Mouse (Mus musculus) inflammation-experienced regulatory T-cells, adult 6 months (primary cell): ENCODE data around the gene Vmn1r188. TPM values are rescaled to one million over a fixed set of nuclear protein-coding genes. Genes with fewer than 3 reads are reported as not detected.
"Not testable (repeated sequence)": the region's sequence is repeated elsewhere in the genome, so short reads cannot be mapped to it uniquely, and the experiment has no call there.

Source experiments
- ATAC-seq: one replicate; pipeline ENCODE4 v1.8.0; 2017
- polyA plus RNA-seq, 3 experiments: library from polyadenylated mRNA; unstranded; fragments of 100-300 nt; shearing (Covaris generic); gene quantifications; one replicate each; pipeline ENCODE4 v1.2.1; 2017

Gene Vmn1r188
- polyA plus RNA-seq, 3 experiments from 2014 or later = 0.07 TPM; not detected in 2

- ATAC-seq = peak; percentile 35
These were observed 34.4 kb upstream of the Vmn1r188 start for GRCm38 (mm10) chr13:22049737-22050440.

- peak; percentile 91 for ATAC-seq
These were observed 33.4 kb upstream of the Vmn1r188 start for GRCm38 (mm10) chr13:22050591-22051522.

GRCm38 (mm10) chr13:22051523-22051859, 32.7 kb upstream of the Vmn1r188 start:
- no peak for ATAC-seq

- no peak for ATAC-seq
These were observed 30.5 kb upstream of the Vmn1r188 start for GRCm38 (mm10) chr13:22053754-22054153.

GRCm38 (mm10) chr13:22061422-22061821, 22.8 kb upstream of the Vmn1r188 start:
- no peak for ATAC-seq

- ATAC-seq = no peak
These were observed 20.8 kb upstream of the Vmn1r188 start for GRCm38 (mm10) chr13:22063468-22063867.

- ATAC-seq = not testable (repeated sequence)
These were observed 21.5 kb downstream of the Vmn1r188 start, which contains the start of gene Vmn1r189 for GRCm38 (mm10) chr13:22105724-22106123. Gene Vmn1r189 (minus strand): TSS chr13:22105824.

- ATAC-seq = not testable (repeated sequence)
These were observed 52.5 kb downstream of the Vmn1r188 start for GRCm38 (mm10) chr13:22136495-22137293.

Other genes with a start within 250 kb of the Vmn1r188 start
- not detected for gene Zfp184, start 139.3 kb upstream of the Vmn1r188 start, polyA plus RNA-seq
- not detected for gene Pom121l2, start 103.2 kb upstream of the Vmn1r188 start, polyA plus RNA-seq
- 1 to 10 TPM in 1 of 3 experiments, under 1 TPM in 1, not detected in 1; 0.24 to 1.2 TPM for gene Prss16, start 74.7 kb upstream of the Vmn1r188 start, polyA plus RNA-seq
- 100 to 1,000 TPM in 1 of 3 experiments, 10 to 100 TPM in 1, not detected in 1; 52.3 to 507 TPM for gene Hist1h2ah, start 48.9 kb upstream of the Vmn1r188 start, polyA plus RNA-seq
- gene Hist1h2bk, start 48.6 kb upstream of the Vmn1r188 start, polyA plus RNA-seq = 1 to 10 TPM in 2 of 3 experiments, not detected in 1; 2.2 to 9.9 TPM
- gene Hist1h4i, start 43.1 kb upstream of the Vmn1r188 start, polyA plus RNA-seq = 10 to 100 TPM in 1 of 3 experiments, 1 to 10 TPM in 2; 4.1 to 18.5 (median 6.5) TPM
- gene Hist1h2ag, start 41.5 kb upstream of the Vmn1r188 start, polyA plus RNA-seq = 1 to 10 TPM in 2 of 3 experiments, not detected in 1; 3.9 to 4.5 TPM
- gene Hist1h2bj, start 41.2 kb upstream of the Vmn1r188 start, polyA plus RNA-seq = 10 to 100 TPM in 1 of 3 experiments, 1 to 10 TPM in 2; 1.8 to 10.3 (median 6.6) TPM
- not detected for gene Vmn1r189, start 21.4 kb downstream of the Vmn1r188 start, polyA plus RNA-seq
- gene Vmn1r191, start 99.5 kb downstream of the Vmn1r188 start, polyA plus RNA-seq = under 1 TPM in 1 of 3 experiments, not detected in 2; 0.13 TPM
- gene Vmn1r192, start 106.7 kb downstream of the Vmn1r188 start, polyA plus RNA-seq = not detected
- gene Vmn1r193, start 138.7 kb downstream of the Vmn1r188 start, polyA plus RNA-seq = under 1 TPM in 1 of 3 experiments, not detected in 2; 0.13 TPM
- gene Vmn1r194, start 159.8 kb downstream of the Vmn1r188 start, polyA plus RNA-seq = not detected
- not detected for gene Vmn1r195, start 186.1 kb downstream of the Vmn1r188 start, polyA plus RNA-seq
- not detected for gene Vmn1r196, start 205.5 kb downstream of the Vmn1r188 start, polyA plus RNA-seq
- gene Vmn1r197, start 240.1 kb downstream of the Vmn1r188 start, polyA plus RNA-seq = under 1 TPM in 1 of 3 experiments, not detected in 2; 0.08 TPM